Mouse (Mus musculus) limb, embryonic 15.5 days (tissue): ENCODE measurements around the gene Il2ra. TPM values are rescaled to one million over a fixed set of nuclear protein-coding genes. Genes with fewer than 3 reads are reported as not detected.
"Not testable (repeated sequence)": the region's sequence is repeated elsewhere in the genome, so short reads cannot be mapped to it uniquely, and the experiment has no call there.

Experiments
- ATAC-seq: fragments of 200-750 bp; cut with Nextera tagmentation; 2 replicates; pipeline ENCODE4 v1.8.0; 2017; ENCODE audit warnings: low read depth, moderate TSS enrichment; ENCODE audit not compliant: insufficient number of reproducible peaks, low FRiP score, low TSS enrichment
- H3K27ac ChIP-seq: fragments of 300-500 bp; sonication (generic); 2 replicates; pipeline ENCODE4 v1.5.1; 2015; ENCODE audit warnings: moderate library complexity, mild to moderate bottlenecking, inconsistent platforms
- H3K27me3 ChIP-seq: fragments of 300-500 bp; sonication (generic); 2 replicates; pipeline ENCODE4 v1.6.1; 2015; ENCODE audit warnings: inconsistent platforms
- H3K36me3 ChIP-seq: fragments of 300-500 bp; sonication (generic); 2 replicates; pipeline ENCODE4 v1.6.1; 2015; ENCODE audit warnings: inconsistent platforms
- H3K4me1 ChIP-seq: fragments of 300-500 bp; sonication (generic); 2 replicates; pipeline ENCODE4 v1.6.1; 2015; ENCODE audit warnings: inconsistent platforms
- H3K4me2 ChIP-seq: fragments of 300-500 bp; sonication (generic); 2 replicates; pipeline ENCODE4 v1.6.1; 2015; ENCODE audit warnings: mild to moderate bottlenecking, inconsistent platforms
- H3K4me3 ChIP-seq: fragments of 300-500 bp; sonication (generic); 2 replicates; pipeline ENCODE4 v1.5.1; 2015; ENCODE audit warnings: mild to moderate bottlenecking, inconsistent platforms
- H3K9ac ChIP-seq: fragments of 300-500 bp; sonication (generic); 2 replicates; pipeline ENCODE4 v1.6.1; 2015; ENCODE audit warnings: inconsistent platforms
- H3K9me3 ChIP-seq: fragments of 300-500 bp; sonication (generic); 2 replicates; pipeline ENCODE4 v1.6.1; 2016; ENCODE audit warnings: inconsistent platforms
- WGBS: fragments of 180-500 bp; shearing (Covaris S2); methylation state at CpG from one replicate; pipeline ENCODE4 v1.1.7; 2015; 5-methylcytosine and 5-hydroxymethylcytosine counted together
- polyA plus RNA-seq: library from polyadenylated mRNA; unstranded; fragments of >200 nt; fragmentation: Nextera tagmentation; extraction: Ambion mirVana; gene quantifications from 2 replicates; pipeline ENCODE4 v1.2.1, GENCODE M21; 2015

The Il2ra gene
- not detected in 2 replicates for polyA plus RNA-seq

DNA sequence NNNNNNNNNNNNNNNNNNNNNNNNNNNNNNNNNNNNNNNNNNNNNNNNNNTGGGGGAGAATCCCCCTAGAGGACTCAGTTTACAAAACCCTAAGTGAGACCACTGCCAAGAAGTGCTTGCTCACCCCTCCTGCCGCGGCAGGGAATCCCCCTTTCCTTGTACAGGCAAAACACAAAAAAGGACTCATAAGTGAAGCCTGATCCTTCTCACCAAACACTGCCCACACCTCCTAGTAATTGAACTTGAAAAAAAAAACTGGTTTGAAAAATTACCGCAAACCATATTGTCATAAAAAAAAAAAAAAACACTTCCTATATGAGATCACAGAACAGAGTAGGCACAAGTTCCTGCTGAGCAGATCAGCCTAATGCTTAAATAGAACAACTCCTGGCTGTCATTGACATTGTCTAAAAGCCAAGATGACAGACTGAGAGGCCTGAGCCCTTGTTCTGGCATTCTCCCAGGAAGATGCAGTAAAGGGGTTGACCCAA lies at the start of gene Il2ra:
Gene Il2ra (plus strand): TSS at position 357 of the 491 bp plus-strand sequence.
- no peaks in the 10 kb centered on the region for H3K4me1 ChIP-seq
- H3K36me3 ChIP-seq, result no peaks in the 10 kb centered on the region
- no peak within 1 kb of the TSS for H3K4me2 ChIP-seq
- 87% methylated on average over 3 of the region's 3 CpGs for WGBS
- no peaks in the 10 kb centered on the region for H3K9me3 ChIP-seq
- ATAC-seq, result no peak
- no peak within 1 kb of the TSS for H3K9ac ChIP-seq
- H3K27ac ChIP-seq, result no peak within 1 kb of the TSS
- no peaks in the 10 kb centered on the region for H3K27me3 ChIP-seq
- no peak within 1 kb of the TSS for H3K4me3 ChIP-seq

DNA sequence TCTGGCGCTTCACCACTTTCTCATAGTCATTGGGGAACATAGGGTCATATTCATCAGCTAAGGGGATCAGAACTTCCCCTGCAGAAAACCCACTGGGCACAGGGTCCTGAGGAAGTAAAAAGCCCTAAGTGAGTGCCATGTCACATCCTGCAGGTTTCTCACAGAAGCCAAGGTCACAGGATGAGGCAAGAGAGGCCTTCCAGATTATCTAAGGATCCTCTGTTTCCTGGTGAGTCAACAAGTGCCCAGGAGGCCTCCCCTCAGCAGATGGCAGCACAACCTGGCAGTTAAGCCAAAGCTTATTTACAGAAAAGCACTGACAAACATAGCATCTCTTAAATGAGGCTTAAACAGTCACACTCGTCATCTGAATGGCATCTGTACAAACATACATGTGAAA lies 45.9 kb upstream of the Il2ra start:
- no peaks in the 10 kb centered on the region for H3K9me3 ChIP-seq
- ATAC-seq, result no peak
- H3K4me3 ChIP-seq, result no peak overlapping the region

GRCm38 (mm10) chr2:11597906-11598305 lies 44.7 kb upstream of the Il2ra start:
- H3K4me3 ChIP-seq, result no peak overlapping the region
- no peaks in the 10 kb centered on the region for H3K9me3 ChIP-seq
- H3K27me3 ChIP-seq, result no peaks in the 10 kb centered on the region
- H3K4me2 ChIP-seq, result no peak overlapping the region
- H3K27ac ChIP-seq, result no peak overlapping the region
- H3K9ac ChIP-seq, result no peak overlapping the region
- H3K4me1 ChIP-seq, result peaks cover 12% of the 10 kb centered on the region
- H3K36me3 ChIP-seq, result peaks cover 59% of the 10 kb centered on the region
- 92% methylated on average over 7 of the region's 7 CpGs for WGBS
- no peak for ATAC-seq

More for the DNA sequence above, 45.9 kb upstream of the Il2ra start:
- Histone ChIP-seq H3K27ac (no peak overlapping the region), H3K4me2 (no peak overlapping the region), H3K4me1 (peaks cover 7% of the 10 kb centered on the region), H3K36me3 (peaks cover 71% of the 10 kb centered on the region), H3K9ac (no peak overlapping the region), H3K27me3 (no peaks in the 10 kb centered on the region)
- WGBS, result 90% methylated on average over 2 of the region's 2 CpGs

DNA sequence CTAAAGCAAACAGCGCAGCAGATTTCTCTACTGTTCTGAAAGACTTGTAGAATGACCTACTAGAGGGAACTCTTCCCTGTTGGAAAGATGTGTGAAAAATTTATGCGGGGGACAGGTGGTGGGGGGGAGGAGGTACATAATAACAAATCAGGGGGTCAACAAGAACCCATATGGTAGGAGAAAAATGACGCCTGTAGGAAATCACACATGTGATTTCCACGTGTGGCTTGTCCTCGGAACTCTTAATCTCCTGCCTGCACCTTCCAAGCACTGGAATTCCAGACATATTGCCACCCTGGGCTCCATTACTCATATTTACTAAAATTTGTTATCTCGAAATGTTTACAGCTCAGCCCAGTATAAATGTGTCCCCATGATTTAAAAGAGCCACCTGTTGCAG lies 40.8 kb upstream of the Il2ra start:
- H3K9me3 ChIP-seq, result no peaks in the 10 kb centered on the region
- H3K36me3 ChIP-seq, result peaks cover 29% of the 10 kb centered on the region
- H3K9ac ChIP-seq, result peak overlapping the region; percentile 100; the same call in 1 of the 2 replicates
- no peak for ATAC-seq
- H3K4me3 ChIP-seq, result peak overlapping the region; percentile 75
- peak overlapping the region; percentile 65 for H3K4me2 ChIP-seq
- H3K27me3 ChIP-seq, result no peaks in the 10 kb centered on the region
- WGBS, result 69% methylated on average over 6 of the region's 6 CpGs
- H3K4me1 ChIP-seq, result peaks cover 12% of the 10 kb centered on the region
- H3K27ac ChIP-seq, result no peak overlapping the region

GRCm38 (mm10) chr2:11602506-11603489 lies 39.8 kb upstream of the Il2ra start:
- peak; percentile 97 for ATAC-seq
- H3K9ac ChIP-seq, result peak overlapping the region; percentile 100
- WGBS, result under 1% methylated on average over 69 of the region's 78 CpGs
- H3K27me3 ChIP-seq, result no peaks in the 10 kb centered on the region
- no peaks in the 10 kb centered on the region for H3K9me3 ChIP-seq
- H3K27ac ChIP-seq, result peak overlapping the region; percentile 84
- H3K36me3 ChIP-seq, result peaks cover 19% of the 10 kb centered on the region
- H3K4me3 ChIP-seq, result peak overlapping the region; percentile 75
- H3K4me1 ChIP-seq, result peaks cover 12% of the 10 kb centered on the region
- H3K4me2 ChIP-seq, result peak overlapping the region; percentile 65

DNA sequence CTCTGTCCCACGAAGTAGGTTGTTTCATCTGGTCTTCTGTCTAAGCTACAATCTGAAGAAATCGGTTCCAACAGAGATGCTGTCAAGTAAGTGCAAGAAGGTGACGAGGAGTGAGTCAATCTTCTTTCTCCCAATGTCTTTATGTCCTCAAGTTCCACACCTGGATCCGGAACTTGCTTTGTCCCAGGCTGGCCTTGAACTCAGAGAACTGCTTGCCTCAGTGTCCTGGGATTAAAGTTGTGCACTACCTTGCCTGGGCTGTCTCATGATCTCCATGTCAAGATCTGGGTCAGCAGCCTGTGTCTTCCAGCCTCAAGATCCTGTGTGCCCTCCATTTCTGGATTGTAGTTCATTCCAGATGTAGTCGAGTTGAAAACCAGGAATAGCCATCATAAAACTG lies 38.6 kb upstream of the Il2ra start, which contains the start of gene Rbm17:
Gene Rbm17 (minus strand): TSS at position 101 of the 400 bp plus-strand sequence.
- Histone ChIP-seq H3K4me1 (peaks cover 12% of the 10 kb centered on the region), H3K27me3 (no peaks in the 10 kb centered on the region), H3K4me2 (peak within 1 kb of the TSS; percentile 65), H3K27ac (peak within 1 kb of the TSS; percentile 84), H3K9ac (peak within 1 kb of the TSS; percentile 100), H3K36me3 (peaks cover 8% of the 10 kb centered on the region), H3K9me3 (no peaks in the 10 kb centered on the region), H3K4me3 (peak within 1 kb of the TSS; percentile 75)
- ATAC-seq, result no peak
- 83% methylated on average over 5 of the region's 5 CpGs for WGBS

- peaks cover 12% of the 10 kb centered on the region for H3K4me1 ChIP-seq
- H3K9ac ChIP-seq, result no peak overlapping the region
- H3K4me2 ChIP-seq, result no peak overlapping the region
- peaks cover 6% of the 10 kb centered on the region for H3K36me3 ChIP-seq
- no peaks in the 10 kb centered on the region for H3K9me3 ChIP-seq
- no peak overlapping the region for H3K27ac ChIP-seq
- no peak for ATAC-seq
- no peak overlapping the region for H3K4me3 ChIP-seq
- no peaks in the 10 kb centered on the region for H3K27me3 ChIP-seq
These were observed 37.7 kb upstream of the Il2ra start for GRCm38 (mm10) chr2:11604911-11605310.

DNA sequence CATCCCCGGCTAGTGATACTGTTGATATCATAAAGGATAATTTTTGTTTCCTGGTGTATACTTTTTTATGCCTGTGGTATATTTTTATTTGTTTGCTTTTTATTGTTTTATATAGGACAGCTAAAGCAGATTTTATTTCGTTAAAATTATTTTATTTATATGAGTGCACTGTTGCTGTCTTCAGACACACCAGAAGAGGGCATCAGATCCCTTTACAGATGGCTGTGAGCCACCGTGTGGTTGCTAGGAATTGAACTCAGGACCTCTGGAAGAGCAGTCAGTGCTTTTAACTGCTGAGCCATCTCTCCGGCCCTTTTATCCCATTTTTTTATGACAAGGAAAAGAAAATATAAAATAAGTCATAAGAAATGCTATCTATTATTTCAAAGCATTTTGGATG lies 35.9 kb upstream of the Il2ra start:
- H3K27me3 ChIP-seq, H3K27ac ChIP-seq, H3K4me1 ChIP-seq, H3K9me3 ChIP-seq, H3K36me3 ChIP-seq, H3K4me3 ChIP-seq, H3K4me2 ChIP-seq, ATAC-seq, H3K9ac ChIP-seq: not testable (repeated sequence)
- 78% methylated on average over 4 of the region's 4 CpGs for WGBS

GRCm38 (mm10) chr2:11612939-11613338 lies 29.7 kb upstream of the Il2ra start:
- not testable (repeated sequence) for H3K36me3 ChIP-seq, H3K4me2 ChIP-seq, H3K27ac ChIP-seq, H3K4me3 ChIP-seq, H3K27me3 ChIP-seq, H3K9me3 ChIP-seq, ATAC-seq, H3K4me1 ChIP-seq, H3K9ac ChIP-seq
- 88% methylated on average over 6 of the region's 6 CpGs for WGBS

DNA sequence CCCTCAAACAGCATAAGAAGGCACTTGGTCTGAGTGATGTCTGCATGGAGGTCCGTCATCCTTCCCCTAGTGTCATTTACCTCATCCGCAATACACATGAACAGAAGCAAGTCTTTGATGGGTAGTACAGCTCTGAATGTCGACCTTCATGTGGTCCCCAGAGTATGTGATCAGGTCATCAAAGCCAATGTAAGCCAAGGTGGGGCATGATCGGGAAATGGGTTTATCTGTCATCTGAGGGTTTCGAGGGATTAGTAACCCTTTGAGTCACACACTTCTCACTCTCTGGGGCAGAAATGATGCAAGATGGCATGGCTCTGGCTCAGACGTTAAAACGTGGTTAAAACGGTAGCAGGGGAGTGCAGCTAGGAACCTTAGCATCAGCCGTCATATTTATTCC lies 25.8 kb upstream of the Il2ra start:
- H3K9ac ChIP-seq, result no peak overlapping the region
- H3K4me1 ChIP-seq, result no peaks in the 10 kb centered on the region
- no peak overlapping the region for H3K4me2 ChIP-seq
- no peaks in the 10 kb centered on the region for H3K36me3 ChIP-seq
- H3K9me3 ChIP-seq, result no peaks in the 10 kb centered on the region
- no peak overlapping the region for H3K4me3 ChIP-seq
- 91% methylated on average over 9 of the region's 9 CpGs for WGBS
- H3K27me3 ChIP-seq, result no peaks in the 10 kb centered on the region
- H3K27ac ChIP-seq, result no peak overlapping the region
- no peak for ATAC-seq

GRCm38 (mm10) chr2:11619598-11619997 lies 23.0 kb upstream of the Il2ra start:
- no peak overlapping the region for H3K4me2 ChIP-seq
- no peak for ATAC-seq
- H3K4me1 ChIP-seq, result no peaks in the 10 kb centered on the region
- H3K4me3 ChIP-seq, result no peak overlapping the region
- no peak overlapping the region for H3K27ac ChIP-seq
- H3K9ac ChIP-seq, result no peak overlapping the region
- no peaks in the 10 kb centered on the region for H3K27me3 ChIP-seq
- H3K36me3 ChIP-seq, result no peaks in the 10 kb centered on the region
- WGBS, result 82% methylated on average over 2 of the region's 2 CpGs
- no peaks in the 10 kb centered on the region for H3K9me3 ChIP-seq

- ATAC-seq, result no peak
- Histone ChIP-seq H3K9ac (no peak overlapping the region), H3K27me3 (no peaks in the 10 kb centered on the region), H3K36me3 (no peaks in the 10 kb centered on the region), H3K27ac (no peak overlapping the region), H3K4me2 (no peak overlapping the region), H3K4me1 (no peaks in the 10 kb centered on the region), H3K4me3 (no peak overlapping the region), H3K9me3 (no peaks in the 10 kb centered on the region)
- 88% methylated on average over 8 of the region's 8 CpGs for WGBS
These were observed 19.4 kb upstream of the Il2ra start for GRCm38 (mm10) chr2:11623173-11623572.
